Comparison of ENCODE assay signal across 17 mouse cellular contexts in the genomic region with DNA sequence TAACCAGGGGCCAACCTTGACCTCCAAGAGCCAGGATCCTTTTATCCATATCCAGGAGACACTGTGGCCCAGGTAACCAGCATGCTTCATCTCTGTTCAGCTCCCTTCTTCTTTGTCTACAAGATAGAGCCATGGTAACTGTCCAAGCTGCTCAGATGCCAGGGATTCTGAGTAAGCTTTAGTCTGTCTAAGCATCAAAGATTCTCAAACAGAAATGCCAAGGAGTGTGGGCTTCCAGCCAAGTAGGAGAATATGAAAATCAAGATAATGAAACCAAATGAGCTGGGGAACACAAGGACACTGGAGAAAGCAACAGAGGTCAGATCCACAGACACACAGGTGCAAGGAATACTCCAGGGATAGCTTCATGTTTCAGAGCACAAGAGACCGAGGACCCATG. TPM values are rescaled to one million over a fixed set of nuclear protein-coding genes. Genes with fewer than 3 reads are reported as not detected.
DNase-seq lines count a peak whose midpoint lies in the region; ATAC-seq lines count a peak whose summit lies in the region.
"Had no signal": no experiment of that assay in that cellular context is flagged by ENCODE, and none has a peak within 500 bp of the region (broad histone marks: within the 10 kb centered on the region; RNA-seq: fewer than 3 reads in every experiment).

No protein-coding gene starts in this region.

- H3K4me3 ChIP-seq in heart, embryonic 12.5 days: no peak overlapping the region
- H3K4me3 ChIP-seq: embryonic facial prominence, embryonic 13.5 days; forebrain, embryonic 12.5 days; liver, embryonic 12.5 days had no signal

- H3K36me3 ChIP-seq in heart, embryonic 12.5 days: no peaks in the 10 kb centered on the region
- H3K36me3 ChIP-seq: embryonic facial prominence, embryonic 13.5 days; forebrain, embryonic 12.5 days; liver, embryonic 12.5 days had no signal

- DNase-seq in adrenal gland, adult 2 months: peak; percentile 58
- no peak for DNase-seq in adrenal gland, adult 18-20 months (ENCODE audit: low spot score in 2 of 2)
- DNase-seq in adipocyte (ENCODE audit: low spot score): peak; percentile 22
- peak; percentile 34 to 46 for DNase-seq in layer of hippocampus, adult 18-20 months (ENCODE audit: low spot score in 2 of 2)
- peak; percentile 29 to 37 for DNase-seq in left cerebral cortex, postnatal 36 days (ENCODE audit: low spot score in 2 of 2)
- no peak for DNase-seq in urinary bladder, postnatal 25 days (ENCODE audit: low spot score)
- no peak for DNase-seq in urinary bladder, postnatal 14 days (ENCODE audit: low spot score)
- DNase-seq: gastrocnemius, postnatal 36 days; kidney, adult 8-10 months; lung, postnatal 14 days; thymus, postnatal 36 days had no signal

- H3K27ac ChIP-seq in heart, embryonic 12.5 days (ENCODE audit: poor library complexity, severe bottlenecking): no peak overlapping the region
- H3K27ac ChIP-seq: embryonic facial prominence, embryonic 13.5 days; forebrain, embryonic 12.5 days; hindbrain, embryonic 14.5 days; liver, embryonic 12.5 days had no signal

- intact Hi-C loops in left cerebral cortex, postnatal 36 days (cut with DNase I): no loop called here

- no peaks in the 10 kb centered on the region for H3K9me3 ChIP-seq in heart, embryonic 12.5 days (replicated peaks)
- H3K9me3 ChIP-seq: embryonic facial prominence, embryonic 13.5 days; forebrain, embryonic 12.5 days; liver, embryonic 12.5 days had no signal

- 95% methylated on average over 1 of the region's 1 CpGs for WGBS in heart, embryonic 12.5 days

- no peak overlapping the region for H3K9ac ChIP-seq in heart, embryonic 12.5 days
- H3K9ac ChIP-seq: embryonic facial prominence, embryonic 13.5 days; forebrain, embryonic 12.5 days; hindbrain, embryonic 14.5 days; liver, embryonic 12.5 days had no signal

- ATAC-seq in heart, embryonic 12.5 days (ENCODE audit: insufficient number of reproducible peaks, low FRiP score): no peak
- ATAC-seq: liver, embryonic 12.5 days had no signal

- no peak overlapping the region for H3K4me2 ChIP-seq in heart, embryonic 12.5 days
- H3K4me2 ChIP-seq: embryonic facial prominence, embryonic 13.5 days; forebrain, embryonic 12.5 days; hindbrain, embryonic 14.5 days; liver, embryonic 12.5 days had no signal

- no peaks in the 10 kb centered on the region for H3K27me3 ChIP-seq in heart, embryonic 12.5 days (replicated peaks)
- H3K27me3 ChIP-seq: forebrain, embryonic 12.5 days; liver, embryonic 12.5 days had no signal

- H3K4me1 ChIP-seq in heart, embryonic 12.5 days (replicated peaks): peaks cover 8% of the 10 kb centered on the region
- H3K4me1 ChIP-seq: embryonic facial prominence, embryonic 13.5 days; forebrain, embryonic 12.5 days; liver, embryonic 12.5 days had no signal

RNA-seq across cellular contexts. Expression of a gene that starts 45.7 kb away (rescaled TPM):
- total RNA-seq in adrenal gland, adult 2 months (2021): under 1 TPM in 1 of 2 experiments, not detected in 1; 0.09 TPM
- polyA plus RNA-seq in adrenal gland, adult 2 months (2012; rRNA removed): not detected in 2 replicates
- total RNA-seq in adrenal gland, adult 18-20 months (2021): under 1 TPM in 1 of 2 experiments, not detected in 1; 0.17 TPM
- total RNA-seq in layer of hippocampus, adult 18-20 months (2021): under 1 TPM; 0.12 to 0.13 TPM
- under 1 TPM in 1 of 2 experiments, not detected in 1; 0.15 TPM for total RNA-seq in left cerebral cortex, postnatal 36 days (2021)
- polyA plus RNA-seq in heart, embryonic 12.5 days (2016; fragmentation: Nextera tagmentation; extraction: Ambion mirVana): not detected in 2 replicates
- polyA plus RNA-seq: heart, embryonic 14.5 days; liver, embryonic 12.5 days had no signal

Comparison
In these comparisons a context has a peak if more than half of its experiments do, and no peak if none do; other contexts are left out.
1. DNase-seq: peak in adrenal gland, adult 2 months (single experiment), adipocyte (single experiment), layer of hippocampus, adult 18-20 months (2 of 2) and left cerebral cortex, postnatal 36 days (2 of 2); none in adrenal gland, adult 18-20 months (0 of 2), urinary bladder, postnatal 25 days (single experiment) and urinary bladder, postnatal 14 days (single experiment).